Mouse (Mus musculus) urinary bladder, postnatal 14 days (tissue): ENCODE measurements at regions not wholly inside any gene's neighbourhood (a gene's known extent, or its start where the extent isn't known, plus 50 kb on each side); places are given as distances from the start of the nearest gene placed in this dataset.

Source experiments
- DNase-seq: peaks from one replicate; pipeline ENCODE4 v3.0.0; 2021; ENCODE audit warnings: low spot score

- no peak for DNase-seq
Observed at GRCm38 (mm10) chr6:52368734-52369412, 55.6 kb downstream of the Evx1 start.

GRCm38 (mm10) chr6:52370806-52371360 lies 57.6 kb downstream of the Evx1 start:
- no peak for DNase-seq

GRCm38 (mm10) chr6:52379146-52379545 lies 65.8 kb downstream of the Evx1 start:
- no peak for DNase-seq

GRCm38 (mm10) chr6:52379588-52379987 lies 66.3 kb downstream of the Evx1 start:
- no peak for DNase-seq

GRCm38 (mm10) chr6:52385044-52385443 lies 71.7 kb downstream of the Evx1 start:
- no peak for DNase-seq

- DNase-seq = no peak
Observed at GRCm38 (mm10) chr6:52401404-52401803, 88.1 kb downstream of the Evx1 start.

GRCm38 (mm10) chr6:52409991-52410390 lies 96.7 kb downstream of the Evx1 start:
- no peak for DNase-seq

GRCm38 (mm10) chr6:52410711-52411110 lies 97.4 kb downstream of the Evx1 start:
- DNase-seq = no peak

GRCm38 (mm10) chr6:52411302-52411701 lies 98.0 kb downstream of the Evx1 start:
- DNase-seq = no peak

- DNase-seq = no peak
Observed at GRCm38 (mm10) chr6:52413639-52414038, 100.3 kb downstream of the Evx1 start.

GRCm38 (mm10) chr6:52415341-52415946 lies 102.1 kb downstream of the Evx1 start:
- no peak for DNase-seq

- DNase-seq = no peak
Observed at GRCm38 (mm10) chr6:52416491-52416890, 103.2 kb downstream of the Evx1 start.

- peak; percentile 79 for DNase-seq
Observed at GRCm38 (mm10) chr6:52417439-52418124, 104.3 kb downstream of the Evx1 start.

- DNase-seq = peak; percentile 77
Observed at GRCm38 (mm10) chr6:52418451-52419170, 105.3 kb downstream of the Evx1 start.

- DNase-seq = no peak
Observed at GRCm38 (mm10) chr6:52420276-52420970, 107.1 kb downstream of the Evx1 start.

GRCm38 (mm10) chr6:52421771-52422170 lies 108.5 kb downstream of the Evx1 start:
- DNase-seq = no peak

- DNase-seq = no peak
Observed at GRCm38 (mm10) chr6:52422686-52423085, 109.4 kb downstream of the Evx1 start.

GRCm38 (mm10) chr6:52423581-52424107 lies 110.3 kb downstream of the Evx1 start:
- no peak for DNase-seq

GRCm38 (mm10) chr6:52424440-52424839 lies 111.1 kb downstream of the Evx1 start:
- no peak for DNase-seq

- DNase-seq = no peak
Observed at GRCm38 (mm10) chr6:52425082-52425481, 111.8 kb downstream of the Evx1 start.

- no peak for DNase-seq
Observed at GRCm38 (mm10) chr6:52428489-52429203, 115.3 kb downstream of the Evx1 start.
